Mouse (Mus musculus) myocyte (in vitro differentiated cells): ENCODE data around the gene Tpm1.

Source experiments
- CEBPB ChIP-seq: IDR thresholded peaks from 2 replicates; pipeline ENCODE4 v1.6.1; 2011; ENCODE audit warnings: mild to moderate bottlenecking, moderate library complexity; ENCODE audit not compliant: poor library complexity, insufficient read depth, severe bottlenecking
- E2F4 ChIP-seq: IDR thresholded peaks from one replicate; pipeline ENCODE4 v1.6.1; 2011; ENCODE audit warnings: mild to moderate bottlenecking, control low read depth, moderate library complexity; ENCODE audit not compliant: insufficient read depth
- POLR2A ChIP-seq: IDR thresholded peaks from one replicate; pipeline ENCODE4 v1.6.1; 2011; ENCODE audit warnings: low read depth, mild to moderate bottlenecking, control low read depth, moderate library complexity; ENCODE audit not compliant: insufficient read length
- POLR2AphosphoS2 ChIP-seq: IDR thresholded peaks from one replicate; pipeline ENCODE4 v1.6.1; 2011; ENCODE audit warnings: low read depth, control low read depth; ENCODE audit not compliant: insufficient read length
- TCF12 ChIP-seq: IDR thresholded peaks from one replicate; pipeline ENCODE4 v1.6.1; 2011; ENCODE audit warnings: mild to moderate bottlenecking, control low read depth; ENCODE audit not compliant: poor library complexity, insufficient read depth, severe bottlenecking

GRCm38 (mm10) chr9:67092210-67092609, 43.0 kb upstream of the Tpm1 start:
- TF ChIP-seq POLR2A: no peak
- no peak for TF ChIP-seq TCF12
- no peak for TF ChIP-seq E2F4
- no peak for TF ChIP-seq POLR2AphosphoS2
- TF ChIP-seq CEBPB: no peak
